Mouse (Mus musculus) cerebellum, adult (tissue): Measurements from ENCODE around the gene Fgfr2.

Experiments
- ATAC-seq: cut with Nextera tagmentation; 2 replicates; pipeline ENCODE4 v1.9.2; 2017; ENCODE audit warnings: mild to moderate bottlenecking, moderate library complexity, mixed read lengths; ENCODE audit not compliant: insufficient number of reproducible peaks, low FRiP score, low TSS enrichment

The Fgfr2 gene

DNA sequence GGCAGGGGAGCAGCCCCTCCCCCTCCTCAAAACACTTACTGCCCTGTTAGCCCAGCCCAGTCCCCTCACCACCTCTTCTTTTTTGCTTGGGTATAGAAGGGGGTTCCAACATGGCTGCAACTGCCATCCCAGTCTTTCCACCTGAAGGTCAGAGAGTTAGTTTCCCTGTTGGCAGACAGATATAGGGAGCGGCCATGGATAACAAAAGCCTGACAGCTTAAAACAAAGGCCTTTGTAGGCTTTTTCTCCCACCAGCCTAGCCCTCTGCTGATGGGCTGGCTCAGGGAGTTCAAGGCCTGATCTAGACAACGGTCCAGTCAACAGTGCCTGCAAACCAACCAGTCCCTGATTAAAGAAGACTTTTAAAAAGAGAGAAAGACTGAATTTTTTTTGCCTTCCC is 780.0 kb downstream of the Fgfr2 start:
- ATAC-seq: no peak

DNA sequence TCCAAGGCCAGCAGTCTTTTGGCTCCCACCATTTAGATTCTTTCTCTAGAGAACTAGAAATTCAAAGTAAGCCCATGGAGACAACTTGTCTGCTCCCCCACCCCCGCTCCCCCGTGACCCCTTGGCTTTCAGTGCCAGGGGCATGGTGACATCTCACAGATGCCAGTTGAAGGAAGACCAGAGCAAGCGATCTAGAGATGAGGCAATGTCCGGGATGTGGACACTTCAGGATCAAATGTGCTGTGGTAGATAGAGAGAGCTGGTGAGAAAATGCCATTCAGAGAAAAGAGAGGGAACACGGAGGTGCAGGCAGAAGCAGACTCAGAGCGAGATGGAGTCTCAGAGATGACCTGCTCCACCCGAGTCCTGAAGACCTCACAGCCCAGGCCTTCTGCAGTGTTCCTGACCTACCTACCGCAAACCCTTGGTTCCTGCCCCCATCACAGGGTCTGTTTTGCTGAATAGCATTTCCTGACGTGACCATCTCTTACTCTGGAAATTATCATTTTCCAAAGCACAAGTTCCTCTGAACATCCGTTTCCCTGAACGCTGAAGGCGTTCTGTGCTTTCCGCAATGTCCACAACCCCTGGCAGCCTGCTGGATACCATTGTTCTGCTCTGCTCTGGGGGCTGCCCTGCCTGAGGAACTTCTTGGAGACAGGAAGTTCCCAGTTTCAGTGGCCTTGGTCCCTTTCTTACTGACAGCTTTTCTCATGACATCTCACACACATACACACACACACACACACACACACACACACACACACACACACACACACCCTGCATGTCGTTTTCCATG is 783.9 kb downstream of the Fgfr2 start:
- ATAC-seq: no peak

DNA sequence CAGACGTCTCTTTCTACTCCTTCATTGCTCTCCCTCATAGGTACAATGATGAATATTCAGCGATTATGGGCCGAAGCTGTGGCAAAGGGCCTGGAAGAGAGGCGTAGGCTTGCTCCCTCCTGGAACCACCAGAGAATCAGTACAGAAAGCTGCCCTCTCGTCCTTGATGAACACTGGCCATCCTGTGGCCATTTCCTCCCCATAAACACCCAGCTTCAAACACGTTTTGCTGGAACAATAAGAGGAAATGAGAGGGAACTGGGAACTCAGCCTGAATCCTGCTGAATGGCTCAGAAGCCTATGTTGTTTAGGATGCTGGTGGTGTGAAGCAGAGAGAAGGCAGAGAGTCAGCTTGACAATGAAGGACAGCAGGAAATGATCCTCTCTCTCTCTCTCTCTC is 784.8 kb downstream of the Fgfr2 start:
- ATAC-seq: no peak

DNA sequence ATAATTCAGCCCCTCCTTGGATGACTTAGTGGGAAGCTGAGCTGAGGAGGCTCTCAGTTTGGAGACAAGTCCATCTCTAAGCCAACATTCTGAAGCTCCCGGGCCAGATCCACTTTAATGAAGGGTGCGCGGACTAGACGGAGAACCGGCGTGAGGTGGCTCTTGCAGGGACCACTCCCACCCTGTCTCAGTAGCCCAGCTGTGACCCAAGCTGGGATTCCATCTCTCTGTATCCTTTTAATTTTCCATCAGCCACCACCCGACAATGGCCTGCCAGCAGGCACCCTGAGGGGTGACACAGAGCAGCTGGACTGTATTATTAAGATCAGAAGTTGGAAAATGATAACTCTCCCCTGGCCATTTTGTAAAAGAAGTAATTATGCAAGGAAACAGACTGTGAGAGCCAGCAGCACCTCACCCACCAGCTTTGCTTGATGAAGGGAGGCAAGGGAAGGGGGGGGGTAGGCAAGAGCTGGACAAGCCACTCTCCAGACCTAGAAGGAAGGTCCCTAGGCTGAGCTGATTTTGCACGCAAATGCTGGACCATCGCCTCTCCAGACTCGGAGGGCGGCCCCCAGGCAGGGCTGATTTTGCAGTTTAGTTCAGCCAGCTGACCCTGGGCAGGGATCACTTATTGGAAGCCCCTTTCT is 785.8 kb downstream of the Fgfr2 start:
- no peak for ATAC-seq

DNA sequence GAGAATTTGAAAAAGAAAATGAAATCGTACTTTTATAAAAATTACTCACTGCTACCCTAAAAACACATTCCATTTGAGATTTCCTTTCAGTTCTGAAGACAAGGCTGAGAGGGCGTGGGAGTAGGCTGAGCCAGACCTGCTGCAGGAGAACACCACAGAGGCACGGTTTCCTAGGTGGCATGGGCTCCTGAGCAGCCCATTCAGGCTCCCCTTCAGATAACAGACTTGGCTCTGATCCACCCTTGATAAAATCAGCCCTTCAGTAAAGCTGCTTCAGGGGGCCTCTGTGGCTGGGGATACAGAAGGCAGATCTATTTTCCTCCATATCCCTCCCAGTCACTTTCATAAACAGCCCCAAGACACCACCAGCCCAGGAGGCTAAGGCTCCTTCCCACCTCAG is 786.4 kb downstream of the Fgfr2 start:
- ATAC-seq: no peak

DNA sequence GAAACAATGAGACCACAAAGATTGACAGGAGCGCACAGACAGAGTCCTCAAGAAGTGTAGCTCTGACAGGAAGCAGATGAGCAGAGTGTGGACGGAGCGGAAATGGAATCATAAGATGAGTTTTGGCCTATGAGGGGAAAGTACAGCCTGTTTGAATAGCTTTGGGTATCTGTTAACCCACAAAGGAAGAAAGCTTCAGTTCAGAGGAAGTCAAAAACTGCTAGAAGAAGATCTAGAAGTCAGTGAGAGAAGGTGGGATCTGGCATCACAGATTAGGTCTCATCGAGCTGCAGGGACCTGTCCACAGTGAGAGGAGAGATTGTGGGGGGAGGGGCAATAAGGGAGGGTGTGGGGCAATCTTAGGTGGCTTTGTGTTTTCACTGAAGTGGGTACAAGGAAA is 787.8 kb downstream of the Fgfr2 start:
- no peak for ATAC-seq

DNA sequence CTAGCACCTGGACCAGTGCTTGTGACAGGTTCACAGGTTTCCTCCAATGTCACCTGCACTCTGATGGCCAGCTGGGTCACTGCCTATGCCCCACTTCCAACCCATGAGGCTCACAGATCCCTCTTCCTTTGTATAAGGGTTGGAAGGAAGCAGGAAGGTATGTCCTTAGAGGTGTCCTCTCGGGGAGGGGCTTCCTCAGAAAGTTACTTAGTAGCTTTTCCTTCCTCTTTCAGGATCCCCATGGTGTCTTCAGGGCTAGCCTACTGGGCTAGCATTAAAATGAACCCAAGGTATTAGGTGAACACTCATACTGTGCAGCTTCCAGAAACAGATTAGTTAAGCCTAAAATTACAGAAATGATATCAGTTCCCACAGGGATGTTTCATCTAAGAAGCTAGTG is 790.1 kb downstream of the Fgfr2 start:
- ATAC-seq: no peak

DNA sequence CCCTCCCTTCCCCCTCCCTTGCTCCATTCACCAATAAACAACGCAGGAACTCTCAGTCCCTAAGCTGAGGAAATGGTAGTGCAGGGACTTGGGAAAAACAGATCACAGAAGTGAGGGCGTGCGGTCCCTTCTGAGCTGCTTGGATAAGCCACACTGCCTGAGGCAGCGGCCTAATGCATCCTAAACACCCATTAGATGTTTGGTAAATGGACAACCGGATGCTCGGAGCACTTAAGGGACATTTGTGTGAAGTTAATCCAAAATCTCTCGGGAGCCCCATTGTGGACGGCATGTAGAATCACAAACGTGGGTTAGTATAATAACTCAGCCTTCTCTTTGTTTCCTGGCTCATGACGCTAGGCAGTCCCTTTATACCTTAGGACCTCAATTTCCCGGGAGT is 791.0 kb downstream of the Fgfr2 start:
- ATAC-seq: no peak

DNA sequence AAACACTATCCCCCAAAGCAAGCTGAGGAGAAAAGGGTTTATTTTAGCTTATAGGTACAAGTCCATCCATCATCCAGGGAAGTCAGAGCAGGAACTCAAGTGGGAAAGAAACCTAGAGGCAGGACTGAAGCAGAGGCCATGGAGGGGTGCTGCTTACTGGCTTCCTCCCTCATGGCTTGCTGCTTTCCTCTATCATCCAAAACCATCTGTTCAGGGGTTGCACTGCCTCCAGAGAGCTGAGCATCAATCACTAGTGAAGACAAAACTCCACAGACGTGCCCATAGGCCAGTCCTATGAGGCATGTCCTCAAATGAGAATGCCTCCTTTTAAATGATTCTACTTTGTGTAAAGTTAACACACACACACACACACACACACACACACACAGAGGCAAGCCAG is 793.0 kb downstream of the Fgfr2 start:
- no peak for ATAC-seq

DNA sequence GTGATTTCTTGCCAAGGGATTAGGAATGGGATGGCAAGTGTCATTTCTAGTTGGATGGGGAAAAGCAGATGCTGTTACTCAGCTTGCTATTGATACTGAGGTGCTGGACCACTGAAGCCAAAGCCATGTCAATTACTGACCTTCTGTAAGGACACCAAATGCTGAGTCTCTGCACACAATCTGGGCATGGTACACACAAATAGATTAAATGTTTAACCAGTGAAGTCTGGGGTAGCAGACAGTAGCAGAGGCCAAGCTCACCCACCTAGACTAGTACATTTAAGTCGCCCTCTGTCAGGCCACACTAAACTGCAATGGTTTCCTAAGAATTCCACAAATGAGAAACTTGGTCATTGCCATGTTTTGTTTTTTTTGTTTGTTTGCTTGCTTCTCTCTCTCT is 794.5 kb downstream of the Fgfr2 start:
- ATAC-seq: no peak

DNA sequence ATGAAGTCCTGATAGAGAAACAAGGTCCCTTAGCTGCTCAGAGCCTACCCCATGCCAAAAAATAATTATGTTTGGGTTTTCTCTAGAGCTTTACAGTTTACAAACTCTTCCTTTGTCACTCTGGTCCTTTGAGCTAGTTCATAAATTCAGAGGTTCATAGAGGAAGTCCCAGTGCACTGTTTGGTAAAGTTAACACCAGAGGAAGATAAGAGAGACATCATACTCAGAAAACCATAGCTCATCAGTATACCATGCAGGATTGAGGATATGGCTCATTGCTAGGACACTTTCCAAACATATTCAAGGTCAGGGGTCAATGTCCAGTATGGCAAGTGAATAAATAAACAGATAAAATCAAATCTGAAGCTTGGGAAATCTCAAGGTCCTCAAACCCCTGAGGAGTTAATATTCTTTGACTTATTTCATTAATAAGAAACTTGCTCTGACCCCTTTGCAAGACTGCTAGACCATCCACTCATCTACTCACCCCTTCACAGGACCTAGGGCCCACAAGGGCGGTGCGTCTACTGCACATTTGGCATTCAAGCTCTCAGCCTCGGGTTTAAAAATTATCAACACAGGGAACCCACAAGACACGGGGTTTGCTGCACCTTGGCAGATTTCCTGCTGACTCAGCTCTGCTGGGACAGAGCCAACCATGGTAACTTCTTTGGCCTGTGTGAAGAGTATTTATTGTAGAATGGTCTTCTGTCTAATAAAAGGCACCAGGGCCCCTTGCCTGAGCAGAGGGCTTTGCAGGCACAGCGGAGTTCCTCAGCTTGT is 797.4 kb downstream of the Fgfr2 start:
- no peak for ATAC-seq

DNA sequence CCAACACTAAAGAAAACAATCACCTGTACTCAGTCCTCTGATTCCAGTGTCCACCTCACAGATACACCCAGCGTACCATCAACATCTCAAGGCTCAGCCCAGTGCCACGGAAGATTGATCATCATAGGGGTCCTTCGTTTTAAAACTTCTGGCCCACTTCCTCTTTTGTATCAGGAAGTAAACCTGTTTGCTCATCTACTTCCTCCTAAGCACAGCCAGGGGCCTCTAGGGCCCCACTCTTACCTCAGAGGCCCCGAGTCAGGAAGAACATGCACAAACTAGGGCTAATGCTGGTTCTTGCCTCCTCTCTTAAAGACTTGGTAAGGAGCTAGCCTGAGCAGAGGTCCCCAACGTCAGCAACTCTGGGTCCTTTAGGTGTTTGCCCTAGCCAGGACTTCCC is 799.7 kb downstream of the Fgfr2 start:
- ATAC-seq: no peak

DNA sequence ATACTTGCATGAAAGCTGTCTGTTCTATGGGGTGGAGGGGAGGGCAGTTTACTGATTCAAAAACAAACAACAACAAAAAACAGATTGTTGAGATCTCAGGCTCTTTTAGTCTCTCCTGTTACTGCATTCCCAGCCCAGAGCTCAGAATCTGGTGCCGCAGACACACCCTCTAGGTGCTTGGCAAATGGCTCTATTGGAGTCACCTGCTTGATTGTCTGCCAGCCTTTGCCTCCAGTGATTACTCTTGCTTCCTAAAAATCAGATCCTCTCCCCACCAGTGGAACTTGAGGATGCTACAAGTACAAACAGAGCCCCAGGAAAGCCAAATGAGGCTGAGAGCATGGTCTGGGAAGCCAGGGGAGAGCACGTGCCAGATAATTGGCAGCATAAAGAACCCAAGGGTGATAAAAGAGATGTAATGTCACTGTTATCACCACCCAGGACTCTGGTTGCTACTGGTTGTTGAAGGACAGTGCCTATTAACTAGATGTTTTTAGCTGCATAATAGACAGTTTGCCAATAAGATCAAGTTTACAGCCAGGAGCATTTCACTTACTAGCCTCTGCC is 801.7 kb downstream of the Fgfr2 start:
- no peak for ATAC-seq

DNA sequence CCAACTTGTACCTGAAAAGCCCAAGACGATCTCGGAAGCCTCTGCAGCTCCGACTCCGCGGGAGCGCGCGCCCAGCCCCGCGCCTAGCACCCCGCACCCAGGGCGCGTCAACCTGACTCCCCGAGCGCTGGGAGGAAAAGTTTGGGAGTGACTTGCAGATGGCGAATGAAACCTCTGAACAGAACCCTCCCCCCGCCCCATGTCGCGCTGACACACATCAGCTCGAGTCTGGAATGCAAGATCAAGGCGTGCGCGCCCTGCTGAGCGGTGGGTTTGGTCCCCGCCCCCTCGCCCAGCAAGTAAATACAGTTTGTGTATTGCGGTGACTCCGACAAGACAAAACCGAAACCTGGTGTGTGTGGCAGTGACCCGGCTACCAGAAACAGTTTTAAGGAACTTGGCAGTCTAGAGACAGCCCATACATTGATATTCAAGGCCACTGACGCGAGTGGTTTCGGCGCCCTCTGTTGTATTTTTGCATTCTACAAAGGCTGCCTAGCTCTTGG is 806.1 kb downstream of the Fgfr2 start, which contains the start of gene Chst15:
Gene Chst15 (minus strand): TSS at position 193 of the 506 bp plus-strand sequence.
- no peak; the same call in 1 of the 2 replicates for ATAC-seq

DNA sequence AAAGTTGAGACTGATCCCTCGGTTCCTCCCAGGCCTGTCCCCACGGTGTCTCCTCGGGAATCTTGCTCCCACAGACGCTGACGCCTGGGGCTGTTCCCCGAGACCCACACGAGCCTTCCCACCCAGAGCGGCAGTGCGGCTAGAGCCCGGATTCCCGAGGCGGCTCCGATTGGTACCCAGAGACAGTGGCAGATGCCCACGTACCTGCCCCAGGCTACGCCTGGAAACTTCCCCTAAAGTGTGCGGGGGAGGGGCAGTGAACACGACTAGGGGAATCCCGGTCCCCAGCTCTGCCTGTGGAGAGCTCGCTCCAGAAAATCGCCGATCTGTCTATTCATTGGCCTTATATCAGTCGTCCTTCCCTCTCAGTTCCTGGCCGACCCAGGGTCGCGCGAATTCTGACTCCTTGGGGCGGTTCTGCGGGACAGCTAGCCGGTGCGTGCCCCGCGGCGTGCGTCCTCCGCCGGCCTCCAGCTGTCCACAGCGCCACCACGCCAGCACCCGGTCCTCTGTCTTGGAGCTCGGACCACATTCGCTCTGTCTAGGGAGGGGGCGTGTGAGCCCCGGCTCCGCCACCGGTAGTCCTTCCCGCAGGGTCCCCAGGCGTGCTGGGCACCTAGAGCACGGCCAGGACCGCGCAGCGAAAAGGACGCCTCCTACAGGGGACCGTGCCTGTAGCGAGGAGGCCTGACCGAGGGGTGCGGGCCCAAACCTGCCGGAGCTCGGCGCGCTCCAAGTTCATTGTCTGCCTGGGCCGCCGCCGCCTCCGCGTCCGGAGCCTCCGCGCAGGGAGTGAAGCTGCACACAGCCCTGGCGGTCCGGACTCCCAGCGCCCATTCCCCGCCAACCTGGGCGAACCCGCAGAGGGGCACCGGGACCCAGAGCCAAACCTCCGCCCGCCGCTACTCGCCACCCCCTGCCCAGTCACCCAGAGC is 806.8 kb downstream of the Fgfr2 start:
- ATAC-seq: peak; percentile 47

DNA sequence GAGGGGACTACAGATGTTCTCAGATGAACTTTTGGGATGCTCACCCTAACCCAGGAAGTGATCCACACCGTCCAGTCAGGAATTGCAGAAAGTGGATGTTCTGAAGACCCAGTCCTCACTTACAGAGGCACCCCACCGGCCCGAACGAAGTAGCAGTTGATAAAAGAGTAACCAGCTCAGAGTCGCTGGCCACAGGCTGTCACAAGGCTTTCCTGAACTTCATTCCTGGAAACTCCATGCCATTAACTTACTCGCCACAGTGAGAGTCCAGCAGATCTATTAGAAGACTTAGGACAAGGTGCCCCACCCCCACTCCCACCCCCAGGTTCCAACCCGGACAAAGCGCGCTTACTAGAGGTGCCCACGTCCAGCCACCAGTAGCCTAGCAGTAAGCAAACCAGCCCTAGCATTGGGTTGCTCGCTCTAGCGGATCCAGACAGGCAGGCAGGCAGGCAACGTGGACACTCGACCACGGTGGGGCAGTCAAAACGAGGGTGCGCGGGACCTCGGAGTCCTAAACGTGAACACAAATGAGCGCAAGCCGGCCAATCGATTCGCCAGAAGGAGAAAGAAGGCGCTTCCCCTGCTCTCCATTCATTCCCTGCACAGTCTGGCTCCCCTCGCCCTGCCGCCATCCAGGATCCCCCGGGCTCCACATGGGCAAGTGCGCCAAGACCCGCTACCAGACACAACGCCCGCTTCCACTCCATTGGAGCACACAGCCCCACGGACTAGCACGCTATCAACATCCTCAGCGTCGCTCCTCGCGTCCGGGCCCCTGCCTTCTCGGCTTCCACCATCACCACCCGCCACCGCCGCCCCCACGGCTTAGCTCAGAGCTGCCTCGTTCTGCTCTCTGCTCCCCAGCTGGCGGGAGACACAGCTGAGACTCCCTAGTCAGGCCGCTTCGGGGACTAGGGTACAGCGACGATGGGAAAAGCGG is 807.7 kb downstream of the Fgfr2 start:
- peak; percentile 67 for ATAC-seq

DNA sequence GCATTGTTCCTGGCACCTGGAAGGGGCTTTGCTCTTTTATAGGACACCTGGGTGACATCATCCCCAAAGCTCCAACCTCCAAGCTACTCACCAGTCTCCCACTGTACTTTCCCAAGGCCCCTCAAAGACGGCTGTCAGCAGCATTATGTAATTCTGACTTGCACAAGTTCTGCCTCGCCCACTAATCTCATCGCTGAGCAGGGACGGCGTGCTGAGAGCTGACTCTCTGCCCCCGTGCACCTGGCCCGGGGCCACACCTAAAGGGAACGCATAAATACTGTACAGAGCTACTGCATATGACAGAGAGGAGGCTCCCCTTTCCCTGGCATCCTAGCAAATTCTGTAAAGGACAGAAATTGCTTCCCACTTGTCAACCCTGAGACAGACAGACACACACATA is 810.8 kb downstream of the Fgfr2 start:
- ATAC-seq: no peak

DNA sequence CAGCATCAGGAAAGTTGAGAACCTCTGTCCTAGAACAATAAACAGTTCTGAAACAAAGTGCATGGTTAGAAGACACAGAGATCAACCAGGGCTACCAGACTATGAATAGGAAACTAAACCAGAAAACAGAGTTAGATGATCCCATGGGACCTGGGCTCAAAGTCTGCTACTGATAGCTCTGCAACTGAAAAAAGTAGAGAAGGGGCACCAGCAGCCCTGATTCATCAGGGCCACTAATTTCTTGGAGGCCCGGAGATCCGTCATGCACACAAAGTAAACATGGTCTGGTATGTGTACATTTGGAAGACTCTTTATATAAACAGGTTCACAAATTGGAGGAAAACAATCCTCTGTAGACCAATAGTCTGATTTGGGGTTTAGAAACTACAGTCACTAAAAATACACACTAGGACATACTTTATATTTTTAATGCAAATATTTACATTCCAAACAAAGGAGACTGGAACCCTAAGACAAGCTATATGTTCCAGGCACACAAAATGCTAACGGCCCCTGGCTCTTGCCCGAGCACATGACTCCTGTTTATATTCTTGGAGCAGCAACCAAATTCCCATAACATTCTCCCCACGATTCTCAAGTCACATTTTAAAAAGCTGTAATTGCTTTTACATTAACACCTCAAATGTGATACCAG is 814.5 kb downstream of the Fgfr2 start:
- no peak for ATAC-seq
